Mouse (Mus musculus) limb, embryonic 10.5 days (tissue): ENCODE results near the gene Olfr1383. TPM values are rescaled to one million over a fixed set of nuclear protein-coding genes. Genes with fewer than 3 reads are reported as not detected.
"Not testable (repeated sequence)": the region's sequence is repeated elsewhere in the genome, so short reads cannot be mapped to it uniquely, and the experiment has no call there.

Experiments
- DNase-seq: peaks from one replicate; pipeline ENCODE4 v3.0.0-alpha.2; 2017; ENCODE audit warnings: low spot score
- H3K27ac ChIP-seq: fragments of 300-500 bp; sonication (generic); 2 replicates; pipeline ENCODE4 v1.5.1; 2016; ENCODE audit warnings: mild to moderate bottlenecking
- H3K27me3 ChIP-seq: fragments of 300-500 bp; sonication (generic); 2 replicates; pipeline ENCODE4 v1.6.1; 2016; ENCODE audit warnings: low read depth, mild to moderate bottlenecking; ENCODE audit not compliant: poor library complexity, severe bottlenecking
- H3K36me3 ChIP-seq: fragments of 300-500 bp; sonication (generic); 2 replicates; pipeline ENCODE4 v1.6.1; 2016; ENCODE audit warnings: mild to moderate bottlenecking, moderate library complexity
- H3K4me1 ChIP-seq: fragments of 300-500 bp; sonication (generic); 2 replicates; pipeline ENCODE4 v1.6.1; 2016
- H3K4me3 ChIP-seq: fragments of 300-500 bp; sonication (generic); 2 replicates; pipeline ENCODE4 v1.5.1; 2016; ENCODE audit warnings: mild to moderate bottlenecking, moderate library complexity
- H3K9me3 ChIP-seq: fragments of 300-500 bp; sonication (generic); replicated peaks from 2 replicates; pipeline ENCODE4 v1.6.1; 2016; ENCODE audit warnings: mild to moderate bottlenecking
- WGBS: fragments of 180-500 bp; shearing (Covaris S2); methylation state at CpG from one replicate; pipeline ENCODE4 v1.1.7; 2016; 5-methylcytosine and 5-hydroxymethylcytosine counted together
- polyA plus RNA-seq: library from polyadenylated mRNA; unstranded; fragments of >200 nt; fragmentation: Nextera tagmentation; extraction: Ambion mirVana; gene quantifications from 2 replicates; pipeline ENCODE4 v1.2.1, GENCODE M21; 2016

Olfr1383 gene
- polyA plus RNA-seq, result not detected in 2 replicates

GRCm38 (mm10) chr11:49519348-49519747 is at the start of gene Olfr1383:
Gene Olfr1383 (plus strand): TSS chr11:49519648.
- H3K9me3 ChIP-seq, result no peaks in the 10 kb centered on the region
- no peak for DNase-seq
- H3K4me3 ChIP-seq, result no peak within 1 kb of the TSS
- H3K36me3 ChIP-seq, result no peaks in the 10 kb centered on the region
- no peaks in the 10 kb centered on the region for H3K27me3 ChIP-seq
- H3K27ac ChIP-seq, result no peak within 1 kb of the TSS
- H3K4me1 ChIP-seq, result no peaks in the 10 kb centered on the region

- H3K4me1 ChIP-seq, result no peaks in the 10 kb centered on the region
- 28% methylated on average over 4 of the region's 4 CpGs for WGBS
Observed at GRCm38 (mm10) chr11:49485973-49486372, 33.5 kb upstream of the Olfr1383 start.

GRCm38 (mm10) chr11:49488770-49489169 is 30.7 kb upstream of the Olfr1383 start, which contains the start of gene Olfr1385:
Gene Olfr1385 (plus strand): TSS chr11:49489070.
- 74% methylated on average over 1 of the region's 1 CpGs for WGBS
- DNase-seq, H3K9me3 ChIP-seq, H3K27ac ChIP-seq, H3K4me3 ChIP-seq, H3K4me1 ChIP-seq, H3K27me3 ChIP-seq, H3K36me3 ChIP-seq: not testable (repeated sequence)

More at GRCm38 (mm10) chr11:49485973-49486372, 33.5 kb upstream of the Olfr1383 start:
- Histone ChIP-seq H3K27ac (no peak overlapping the region), H3K4me3 (no peak overlapping the region), H3K36me3 (no peaks in the 10 kb centered on the region), H3K27me3 (no peaks in the 10 kb centered on the region), H3K9me3 (no peaks in the 10 kb centered on the region)
- DNase-seq, result no peak

GRCm38 (mm10) chr11:49518086-49518485 is 1.4 kb upstream of the Olfr1383 start:
- H3K4me1 ChIP-seq, result no peaks in the 10 kb centered on the region
- WGBS, result 82% methylated on average over 5 of the region's 5 CpGs
- no peaks in the 10 kb centered on the region for H3K9me3 ChIP-seq
- no peak for DNase-seq
- no peak overlapping the region for H3K27ac ChIP-seq
- H3K4me3 ChIP-seq, result no peak overlapping the region
- H3K36me3 ChIP-seq, result no peaks in the 10 kb centered on the region
- no peaks in the 10 kb centered on the region for H3K27me3 ChIP-seq

- no peak for DNase-seq
- no peaks in the 10 kb centered on the region for H3K9me3 ChIP-seq
- no peaks in the 10 kb centered on the region for H3K36me3 ChIP-seq
- H3K27ac ChIP-seq, result no peak within 1 kb of the TSS
- no peaks in the 10 kb centered on the region for H3K27me3 ChIP-seq
- no peak within 1 kb of the TSS for H3K4me3 ChIP-seq
- 79% methylated on average over 3 of the region's 3 CpGs for WGBS
- H3K4me1 ChIP-seq, result no peaks in the 10 kb centered on the region
Observed at GRCm38 (mm10) chr11:49527947-49528346, 8.5 kb downstream of the Olfr1383 start, which contains the start of gene Olfr1382. Gene Olfr1382 (plus strand): TSS chr11:49528247.

GRCm38 (mm10) chr11:49532761-49533160 is 13.3 kb downstream of the Olfr1383 start:
- H3K9me3 ChIP-seq, result no peaks in the 10 kb centered on the region
- no peak overlapping the region for H3K4me3 ChIP-seq
- no peaks in the 10 kb centered on the region for H3K36me3 ChIP-seq
- no peaks in the 10 kb centered on the region for H3K27me3 ChIP-seq
- no peak for DNase-seq
- no peaks in the 10 kb centered on the region for H3K4me1 ChIP-seq
- H3K27ac ChIP-seq, result no peak overlapping the region

- not testable (repeated sequence) for H3K4me1 ChIP-seq, DNase-seq, H3K36me3 ChIP-seq, H3K9me3 ChIP-seq, H3K27me3 ChIP-seq, H3K4me3 ChIP-seq, H3K27ac ChIP-seq
- 84% methylated on average over 2 of the region's 2 CpGs for WGBS
Observed at GRCm38 (mm10) chr11:49536631-49537030, 17.2 kb downstream of the Olfr1383 start.

GRCm38 (mm10) chr11:49543149-49543548 is 23.7 kb downstream of the Olfr1383 start, which contains the start of gene Olfr1381:
Gene Olfr1381 (plus strand): TSS chr11:49543449.
- not testable (repeated sequence) for DNase-seq, H3K27me3 ChIP-seq, H3K36me3 ChIP-seq, H3K4me3 ChIP-seq, H3K27ac ChIP-seq, H3K4me1 ChIP-seq, H3K9me3 ChIP-seq
- 82% methylated on average over 3 of the region's 3 CpGs for WGBS

- not testable (repeated sequence) for H3K4me3 ChIP-seq, H3K27me3 ChIP-seq, DNase-seq, H3K36me3 ChIP-seq, H3K4me1 ChIP-seq, H3K27ac ChIP-seq, H3K9me3 ChIP-seq
- whole genome bisulfite sequencing, result 85% methylated on average over 3 of the region's 3 CpGs
Observed at GRCm38 (mm10) chr11:49554033-49554432, 34.6 kb downstream of the Olfr1383 start.

- not testable (repeated sequence) for H3K4me3 ChIP-seq, H3K27me3 ChIP-seq, H3K27ac ChIP-seq, H3K9me3 ChIP-seq, DNase-seq, H3K4me1 ChIP-seq, H3K36me3 ChIP-seq
- 80% methylated on average over 5 of the region's 5 CpGs for WGBS
Observed at GRCm38 (mm10) chr11:49556578-49556977, 37.1 kb downstream of the Olfr1383 start, which contains the start of gene Olfr1380. Gene Olfr1380 (plus strand): TSS chr11:49556878.

GRCm38 (mm10) chr11:49575054-49575453 is 55.6 kb downstream of the Olfr1383 start:
- not testable (repeated sequence) for H3K4me3 ChIP-seq, H3K27me3 ChIP-seq, H3K9me3 ChIP-seq, H3K4me1 ChIP-seq, H3K36me3 ChIP-seq, DNase-seq, H3K27ac ChIP-seq
- 36% methylated on average over 2 of the region's 2 CpGs for WGBS

Other genes with a start within 250 kb of the Olfr1383 start
- gene Olfr1393, start 241.3 kb upstream of the Olfr1383 start, polyA plus RNA-seq, result not detected in 2 replicates
- not detected in 2 replicates for gene Olfr1392, start 234.4 kb upstream of the Olfr1383 start, polyA plus RNA-seq
- gene Olfr10, start 214.9 kb upstream of the Olfr1383 start, polyA plus RNA-seq, result not detected in 2 replicates
- not detected in 2 replicates for gene Olfr1391, start 196.9 kb upstream of the Olfr1383 start, polyA plus RNA-seq
- not detected in 2 replicates for gene Olfr1390, start 184.5 kb upstream of the Olfr1383 start, polyA plus RNA-seq
- gene Olfr1389, start 96.6 kb upstream of the Olfr1383 start, polyA plus RNA-seq, result not detected in 2 replicates
- 0.09 and 0.10 TPM in 2 replicates for gene Olfr1388, start 83.0 kb upstream of the Olfr1383 start, polyA plus RNA-seq
- not detected in 2 replicates for gene Olfr1387, start 64.3 kb upstream of the Olfr1383 start, polyA plus RNA-seq
- gene Olfr1386, start 54.6 kb upstream of the Olfr1383 start, polyA plus RNA-seq, result not detected in 2 replicates
- gene Olfr1385, start 30.6 kb upstream of the Olfr1383 start, polyA plus RNA-seq, result not detected in 2 replicates
- not detected in 2 replicates for gene Olfr1384, start 12.9 kb upstream of the Olfr1383 start, polyA plus RNA-seq
- gene Olfr1382, start 8.6 kb downstream of the Olfr1383 start, polyA plus RNA-seq, result not detected in 2 replicates
- not detected in 2 replicates for gene Olfr1381, start 23.8 kb downstream of the Olfr1383 start, polyA plus RNA-seq
- not detected in 2 replicates for gene Olfr1380, start 37.2 kb downstream of the Olfr1383 start, polyA plus RNA-seq
- gene Flt4, start 89.6 kb downstream of the Olfr1383 start, polyA plus RNA-seq, result 6.4 and 6.6 TPM in 2 replicates
- not detected in 2 replicates for gene Scgb3a1, start 144.0 kb downstream of the Olfr1383 start, polyA plus RNA-seq
- 59.1 and 63.4 TPM in 2 replicates for gene Cnot6, start 193.1 kb downstream of the Olfr1383 start, polyA plus RNA-seq